Mouse (Mus musculus): ENCODE measurements at regions not wholly inside any gene's neighbourhood (a gene's known extent, or its start where the extent isn't known, plus 50 kb on each side); places are given as distances from the start of the nearest gene placed in this dataset.

- no peak for ATAC-seq (ENCODE audit: poor library complexity, severe bottlenecking)
These were observed 877.4 kb downstream of the Epha4 start for GRCm38 (mm10) chr1:76637268-76638009.

GRCm38 (mm10) chr1:76638010-76638400 lies 876.9 kb downstream of the Epha4 start:
- ATAC-seq (ENCODE audit: poor library complexity, severe bottlenecking), result no peak

GRCm38 (mm10) chr1:76641181-76641711 lies 873.6 kb downstream of the Epha4 start:
- ATAC-seq (ENCODE audit: poor library complexity, severe bottlenecking), result no peak

GRCm38 (mm10) chr1:76642703-76643102 lies 872.2 kb downstream of the Epha4 start:
- no peak for ATAC-seq (ENCODE audit: poor library complexity, severe bottlenecking)

- no peak for ATAC-seq (ENCODE audit: poor library complexity, severe bottlenecking)
These were observed 870.0 kb downstream of the Epha4 start for GRCm38 (mm10) chr1:76644895-76645294.

GRCm38 (mm10) chr1:76654826-76655225 lies 860.1 kb downstream of the Epha4 start:
- no peak for ATAC-seq (ENCODE audit: poor library complexity, severe bottlenecking)

DNA sequence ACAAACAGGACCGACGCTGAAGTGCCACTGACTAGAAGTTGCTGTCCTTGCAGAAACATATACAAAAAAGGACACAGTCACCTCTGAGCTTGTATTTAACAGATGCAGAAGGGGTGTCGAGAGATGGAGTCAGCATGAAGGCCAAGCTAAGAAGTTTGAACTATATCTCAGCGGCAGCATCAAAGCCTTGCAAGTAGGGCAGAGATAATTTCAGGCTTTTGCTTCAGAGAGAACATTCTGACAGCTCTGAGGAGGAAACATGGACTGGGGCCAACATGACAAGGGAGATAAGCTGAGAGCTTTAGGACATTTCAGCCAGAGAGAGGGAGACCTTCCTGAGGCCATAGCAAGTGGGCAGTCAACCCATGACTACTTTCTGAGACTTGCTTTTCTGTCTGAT lies 856.7 kb downstream of the Epha4 start:
- no peak for ATAC-seq (ENCODE audit: poor library complexity, severe bottlenecking)

GRCm38 (mm10) chr1:76660146-76660545 lies 854.7 kb downstream of the Epha4 start:
- ATAC-seq (ENCODE audit: poor library complexity, severe bottlenecking), result no peak

GRCm38 (mm10) chr1:76664381-76664780 lies 850.5 kb downstream of the Epha4 start:
- ATAC-seq (ENCODE audit: poor library complexity, severe bottlenecking), result no peak

DNA sequence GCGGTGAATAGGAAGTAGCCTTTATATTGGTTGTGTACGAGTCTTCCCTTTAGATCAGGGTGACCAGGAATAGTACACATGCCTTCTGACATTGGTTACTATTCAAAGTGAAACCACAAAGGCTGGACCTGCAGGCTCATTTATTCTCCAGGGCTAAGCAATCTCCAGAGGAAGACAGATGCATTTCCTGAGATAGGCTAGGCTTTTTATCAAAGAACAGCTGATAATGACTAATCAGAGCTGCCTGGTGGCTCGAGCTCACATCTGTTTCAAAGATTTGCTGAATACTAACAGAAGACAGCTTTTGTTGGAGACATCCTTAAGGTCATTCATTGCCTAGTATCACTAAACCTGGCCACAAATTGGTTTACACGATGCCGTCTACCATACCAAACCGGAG lies 838.1 kb downstream of the Epha4 start:
- ATAC-seq (ENCODE audit: poor library complexity, severe bottlenecking), result no peak

DNA sequence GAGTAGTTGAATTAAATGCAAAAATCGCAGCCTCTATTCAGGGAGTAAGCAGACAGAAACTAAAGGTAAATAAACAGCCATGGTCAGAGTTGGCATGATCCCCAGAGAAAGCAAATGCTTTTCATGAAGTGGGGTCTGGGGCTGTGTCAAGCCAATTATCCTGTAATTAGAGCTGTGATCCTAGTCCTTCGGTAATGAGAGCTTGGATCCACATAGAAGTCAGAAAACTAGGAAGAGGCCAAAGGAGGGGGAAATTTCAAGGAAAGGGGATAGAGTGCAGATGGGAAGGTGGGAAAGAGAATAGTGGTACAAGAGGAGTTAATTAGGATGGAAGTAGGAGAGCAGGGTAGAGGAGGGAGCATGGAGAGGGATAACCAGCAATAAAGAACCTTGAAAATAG lies 809.3 kb downstream of the Epha4 start:
- no peak for ATAC-seq (ENCODE audit: poor library complexity, severe bottlenecking)

DNA sequence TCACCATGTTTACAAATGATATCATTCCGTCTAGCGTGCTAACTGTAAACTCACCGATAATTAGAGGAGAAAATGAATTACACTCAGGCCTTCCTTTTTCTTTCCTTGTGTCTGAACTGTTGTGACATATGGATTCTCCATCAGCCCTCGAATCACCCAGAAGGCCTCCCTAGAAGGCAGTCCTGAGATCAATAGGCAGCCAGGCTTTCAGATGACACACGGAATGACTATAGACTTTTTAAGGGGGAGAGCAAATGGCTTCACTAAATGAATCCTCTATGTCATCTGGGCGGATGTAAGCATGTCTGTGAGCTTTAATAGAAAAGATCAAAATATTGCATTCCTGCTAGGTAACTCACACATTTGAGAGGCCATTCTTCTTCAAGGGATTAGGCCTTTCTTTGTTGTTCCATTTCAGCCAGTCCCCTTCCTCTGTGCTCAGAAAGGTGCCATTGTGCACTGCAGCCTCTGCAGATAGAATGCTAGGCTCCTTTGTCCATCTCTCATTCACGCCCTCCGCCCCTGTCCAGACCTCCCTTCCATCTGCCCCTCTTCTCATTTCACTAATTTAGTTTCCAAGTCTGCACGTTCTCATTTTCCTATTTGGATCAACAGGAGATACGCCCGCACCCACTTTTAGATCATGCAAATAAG lies 797.1 kb downstream of the Epha4 start:
- no peak for ATAC-seq (ENCODE audit: poor library complexity, severe bottlenecking)

DNA sequence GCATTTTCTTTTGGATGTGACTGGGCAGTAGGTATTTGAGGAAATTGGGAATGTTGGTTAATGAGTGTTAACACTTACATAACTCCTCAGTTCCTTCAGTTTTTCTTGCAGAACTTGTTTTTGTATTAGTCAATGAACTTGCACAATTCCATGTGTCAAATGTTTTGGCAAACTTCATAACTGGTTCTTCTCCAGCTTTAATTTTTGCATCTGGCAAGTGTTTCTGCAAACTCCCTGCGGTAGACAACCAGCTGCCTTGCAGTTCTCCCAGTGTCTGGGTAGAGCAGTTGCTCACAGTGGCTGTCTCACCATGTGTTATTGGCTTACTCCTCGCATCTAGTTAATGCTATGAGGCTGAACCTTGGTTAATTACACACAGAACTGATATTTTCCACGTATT lies 790.4 kb downstream of the Epha4 start:
- no peak; the same call in 1 of the 2 replicates for ATAC-seq (ENCODE audit: poor library complexity, severe bottlenecking)

DNA sequence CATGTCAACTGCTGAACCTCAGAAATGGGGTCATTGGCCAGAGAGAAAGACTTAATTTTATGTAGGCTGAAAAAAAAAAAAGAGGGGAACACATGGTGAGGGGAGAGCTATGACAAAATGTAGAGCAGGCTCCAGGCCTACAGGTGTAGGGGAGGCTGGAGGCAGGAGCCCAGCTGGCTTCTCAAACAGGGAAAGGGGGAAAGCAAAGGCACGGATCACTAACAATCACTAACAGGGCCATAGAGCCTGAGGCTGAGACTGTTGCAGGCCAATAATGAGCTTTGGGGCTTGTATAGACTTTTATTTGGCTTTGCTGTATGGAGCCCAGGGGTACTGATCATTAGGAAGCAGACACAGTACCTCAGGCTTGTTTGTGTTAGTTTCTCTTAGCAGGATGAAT lies 777.9 kb downstream of the Epha4 start:
- no peak for ATAC-seq (ENCODE audit: poor library complexity, severe bottlenecking)

- no peak for ATAC-seq (ENCODE audit: poor library complexity, severe bottlenecking)
These were observed 777.2 kb downstream of the Epha4 start for GRCm38 (mm10) chr1:76737663-76738062.

- ATAC-seq (ENCODE audit: poor library complexity, severe bottlenecking), result no peak
These were observed 742.2 kb downstream of the Epha4 start for GRCm38 (mm10) chr1:76772694-76773093.

DNA sequence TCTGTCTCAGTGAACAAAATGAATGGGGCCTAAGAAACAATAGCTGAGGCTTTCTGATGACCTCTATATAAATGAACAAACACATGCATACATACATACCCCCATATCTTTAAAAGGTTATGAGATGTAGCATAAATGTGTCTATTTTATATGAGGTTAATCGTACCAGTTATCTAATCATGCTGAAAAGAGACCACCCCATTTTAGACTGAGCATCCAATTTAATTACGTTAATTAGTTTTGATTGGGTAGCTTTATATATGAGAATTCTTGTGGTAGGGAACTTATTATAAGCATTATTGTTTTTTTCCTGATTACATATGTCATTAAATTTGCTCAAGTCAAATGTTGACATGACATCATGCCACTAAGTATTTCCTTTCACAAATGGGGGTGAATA lies 728.0 kb downstream of the Epha4 start:
- ATAC-seq (ENCODE audit: poor library complexity, severe bottlenecking), result no peak

DNA sequence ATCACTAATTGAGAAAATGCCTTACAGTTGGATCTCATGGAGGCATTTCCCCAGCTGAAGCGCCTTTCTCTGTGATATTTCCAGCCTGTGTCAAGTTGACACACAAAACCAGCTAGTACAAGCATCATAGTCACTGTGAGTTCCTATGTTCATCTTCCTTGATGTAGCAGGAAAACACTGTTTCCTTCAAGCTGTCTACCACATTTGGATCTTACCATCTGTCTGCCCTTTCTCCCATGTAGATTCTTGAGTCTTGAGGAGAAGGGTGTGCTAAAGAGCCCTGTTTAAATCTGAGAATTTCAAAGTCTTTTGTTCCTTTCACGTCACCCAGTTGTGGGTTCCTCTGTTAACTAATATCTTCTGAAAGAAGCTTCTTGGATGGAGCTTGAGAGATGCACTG lies 721.5 kb downstream of the Epha4 start:
- no peak for ATAC-seq (ENCODE audit: poor library complexity, severe bottlenecking)

GRCm38 (mm10) chr1:76819906-76820305 lies 695.0 kb downstream of the Epha4 start:
- ATAC-seq (ENCODE audit: poor library complexity, severe bottlenecking), result no peak

GRCm38 (mm10) chr1:76821610-76822009 lies 693.3 kb downstream of the Epha4 start:
- no peak for ATAC-seq (ENCODE audit: poor library complexity, severe bottlenecking)

- ATAC-seq (ENCODE audit: poor library complexity, severe bottlenecking), result no peak
These were observed 685.2 kb downstream of the Epha4 start for GRCm38 (mm10) chr1:76829690-76830089.

DNA sequence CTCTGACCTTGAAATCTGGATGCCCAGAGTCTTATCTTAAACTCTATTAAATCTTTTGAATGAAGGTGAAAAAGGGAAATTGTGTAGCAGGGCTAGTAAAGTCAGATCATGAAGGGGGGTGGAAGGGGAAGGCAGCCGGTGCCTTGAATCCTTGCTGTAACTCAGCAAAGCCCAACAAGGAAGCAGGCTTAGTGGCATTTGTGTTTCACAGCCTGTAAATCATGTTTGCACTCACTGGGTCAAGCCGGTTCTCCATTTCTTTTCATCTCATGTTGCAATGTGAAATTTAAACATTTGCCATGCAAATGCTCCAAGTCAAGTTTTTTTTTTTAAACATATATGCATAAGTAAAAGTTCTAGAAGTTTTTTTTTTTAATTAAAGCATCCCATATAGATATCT lies 682.6 kb downstream of the Epha4 start:
- ATAC-seq (ENCODE audit: poor library complexity, severe bottlenecking), result no peak
